Mouse (Mus musculus) kidney, embryonic 14.5 days (tissue): ENCODE data around the gene Ppil3. TPM values are rescaled to one million over a fixed set of nuclear protein-coding genes. Genes with fewer than 3 reads are reported as not detected.

Experiments used
- ATAC-seq: fragments of 200-750 bp; cut with Nextera tagmentation; 2 replicates; pipeline ENCODE4 v1.8.0; 2017; ENCODE audit warnings: moderate number of reproducible peaks, mild to moderate bottlenecking, moderate TSS enrichment, moderate library complexity; ENCODE audit not compliant: low FRiP score, low TSS enrichment
- H3K27ac ChIP-seq: fragments of 300-500 bp; sonication (generic); 2 replicates; pipeline ENCODE4 v1.5.1; 2014; ENCODE audit warnings: low read depth, mild to moderate bottlenecking, low read length, moderate library complexity, mixed read lengths
- H3K27me3 ChIP-seq: fragments of 300-500 bp; sonication (generic); 2 replicates; pipeline ENCODE4 v1.6.1; 2014; ENCODE audit warnings: mild to moderate bottlenecking, low read length; ENCODE audit not compliant: control insufficient read depth, insufficient read depth
- H3K36me3 ChIP-seq: fragments of 300-500 bp; sonication (generic); 2 replicates; pipeline ENCODE4 v1.6.1; 2014; ENCODE audit warnings: low read length, mixed read lengths; ENCODE audit not compliant: control insufficient read depth, insufficient read depth
- H3K4me1 ChIP-seq: fragments of 300-500 bp; sonication (generic); 2 replicates; pipeline ENCODE4 v1.6.1; 2014; ENCODE audit warnings: low read length, mixed read lengths; ENCODE audit not compliant: control insufficient read depth, insufficient read depth
- H3K4me2 ChIP-seq: fragments of 300-500 bp; sonication (generic); replicated peaks from 2 replicates; pipeline ENCODE4 v1.6.1; 2014; ENCODE audit warnings: low read depth, mild to moderate bottlenecking, low read length
- H3K4me3 ChIP-seq: fragments of 300-500 bp; sonication (generic); 2 replicates; pipeline ENCODE4 v1.5.1; 2014; ENCODE audit warnings: mild to moderate bottlenecking, low read length
- H3K9ac ChIP-seq: fragments of 300-500 bp; sonication (generic); 2 replicates; pipeline ENCODE4 v1.6.1; 2014; ENCODE audit warnings: low read depth, mild to moderate bottlenecking, low read length, moderate library complexity
- H3K9me3 ChIP-seq: fragments of 300-500 bp; sonication (generic); 2 replicates; pipeline ENCODE4 v1.6.1; 2016; ENCODE audit warnings: low read length; ENCODE audit not compliant: control insufficient read depth
- WGBS: fragments of 180-500 bp; shearing (Covaris S2); extraction: QIAGEN DNeasy Blood & Tissue Kit; methylation state at CpG from one replicate; pipeline ENCODE4 v1.1.7; 2014; 5-methylcytosine and 5-hydroxymethylcytosine counted together
- polyA plus RNA-seq: library from polyadenylated mRNA; unstranded; fragments of >200 nt; fragmentation: Nextera tagmentation; extraction: Ambion mirVana; gene quantifications from 2 replicates; pipeline ENCODE4 v1.2.1, GENCODE M21; 2014

Ppil3 gene
- 56.1 and 74.5 TPM in 2 replicates for polyA plus RNA-seq

- Histone ChIP-seq H3K9me3 (no peaks in the 10 kb centered on the region), H3K4me2 (peak within 1 kb of the TSS; percentile 78), H3K9ac (peak within 1 kb of the TSS; percentile 80), H3K36me3 (peaks cover 26% of the 10 kb centered on the region), H3K27me3 (no peaks in the 10 kb centered on the region), H3K4me3 (peak within 1 kb of the TSS; percentile 76), H3K4me1 (peaks cover 12% of the 10 kb centered on the region; the same call in 1 of the 2 replicates), H3K27ac (peak within 1 kb of the TSS; percentile 91)
- ATAC-seq = peak; percentile 98
- WGBS = under 1% methylated on average over 33 of the region's 33 CpGs
These were observed at the start of gene Ppil3, which contains the start of gene Nif3l1 for GRCm38 (mm10) chr1:58445143-58445722. Ppil3 (minus strand) TSS chr1:58445486. Nif3l1 (plus strand) TSS chr1:58445151.

- no peak overlapping the region for H3K27ac ChIP-seq
- WGBS = 92% methylated on average over 4 of the region's 4 CpGs
These were observed 37.4 kb upstream of the Ppil3 start for GRCm38 (mm10) chr1:58482647-58483046.

GRCm38 (mm10) chr1:58475662-58476061 is 30.4 kb upstream of the Ppil3 start:
- peaks cover 74% of the 10 kb centered on the region for H3K36me3 ChIP-seq

More at GRCm38 (mm10) chr1:58482647-58483046, 37.4 kb upstream of the Ppil3 start:
- ATAC-seq = no peak
- H3K4me1 ChIP-seq = no peaks in the 10 kb centered on the region
- H3K9me3 ChIP-seq = no peaks in the 10 kb centered on the region
- H3K36me3 ChIP-seq = peaks cover 69% of the 10 kb centered on the region
- no peak overlapping the region for H3K4me3 ChIP-seq
- H3K9ac ChIP-seq = no peak overlapping the region
- H3K27me3 ChIP-seq = no peaks in the 10 kb centered on the region
- H3K4me2 ChIP-seq = no peak overlapping the region

GRCm38 (mm10) chr1:58465561-58465960 is 20.3 kb upstream of the Ppil3 start:
- WGBS = 93% methylated on average over 4 of the region's 4 CpGs
- no peaks in the 10 kb centered on the region for H3K4me1 ChIP-seq
- no peaks in the 10 kb centered on the region for H3K9me3 ChIP-seq
- no peak for ATAC-seq
- H3K9ac ChIP-seq = no peak overlapping the region
- H3K4me2 ChIP-seq = no peak overlapping the region
- H3K4me3 ChIP-seq = no peak overlapping the region
- H3K27ac ChIP-seq = no peak overlapping the region
- peaks cover 83% of the 10 kb centered on the region for H3K36me3 ChIP-seq
- H3K27me3 ChIP-seq = no peaks in the 10 kb centered on the region

More at GRCm38 (mm10) chr1:58475662-58476061, 30.4 kb upstream of the Ppil3 start:
- no peak for ATAC-seq
- Histone ChIP-seq H3K4me3 (no peak overlapping the region), H3K27me3 (no peaks in the 10 kb centered on the region), H3K4me1 (no peaks in the 10 kb centered on the region), H3K9ac (no peak overlapping the region), H3K27ac (no peak overlapping the region), H3K4me2 (no peak overlapping the region), H3K9me3 (no peaks in the 10 kb centered on the region)
- WGBS = 93% methylated on average over 8 of the region's 8 CpGs

- ATAC-seq = no peak
- no peaks in the 10 kb centered on the region for H3K27me3 ChIP-seq
- peaks cover 82% of the 10 kb centered on the region for H3K36me3 ChIP-seq
- no peak overlapping the region for H3K4me3 ChIP-seq
- 93% methylated on average over 4 of the region's 4 CpGs for WGBS
- no peak overlapping the region for H3K4me2 ChIP-seq
- H3K4me1 ChIP-seq = no peaks in the 10 kb centered on the region
- H3K27ac ChIP-seq = no peak overlapping the region
- H3K9ac ChIP-seq = no peak overlapping the region
- H3K9me3 ChIP-seq = no peaks in the 10 kb centered on the region
These were observed 19.8 kb upstream of the Ppil3 start for GRCm38 (mm10) chr1:58465042-58465441.

GRCm38 (mm10) chr1:58463935-58464334 is 18.6 kb upstream of the Ppil3 start:
- no peak overlapping the region for H3K27ac ChIP-seq
- no peak overlapping the region for H3K4me2 ChIP-seq
- 71% methylated on average over 2 of the region's 2 CpGs for WGBS
- H3K9me3 ChIP-seq = no peaks in the 10 kb centered on the region
- no peak overlapping the region for H3K9ac ChIP-seq
- ATAC-seq = no peak
- H3K4me1 ChIP-seq = no peaks in the 10 kb centered on the region
- no peaks in the 10 kb centered on the region for H3K27me3 ChIP-seq
- H3K36me3 ChIP-seq = peaks cover 78% of the 10 kb centered on the region
- no peak overlapping the region for H3K4me3 ChIP-seq

- no peaks in the 10 kb centered on the region for H3K4me1 ChIP-seq
- no peaks in the 10 kb centered on the region for H3K9me3 ChIP-seq
- H3K9ac ChIP-seq = no peak overlapping the region
- H3K4me2 ChIP-seq = no peak overlapping the region
- H3K27ac ChIP-seq = no peak overlapping the region
- no peak overlapping the region for H3K4me3 ChIP-seq
- no peaks in the 10 kb centered on the region for H3K27me3 ChIP-seq
- 95% methylated on average over 3 of the region's 3 CpGs for WGBS
- no peak for ATAC-seq
- peaks cover 90% of the 10 kb centered on the region for H3K36me3 ChIP-seq
These were observed 15.3 kb upstream of the Ppil3 start for GRCm38 (mm10) chr1:58460566-58460965.

GRCm38 (mm10) chr1:58458867-58459266 is 13.6 kb upstream of the Ppil3 start:
- Histone ChIP-seq H3K27me3 (no peaks in the 10 kb centered on the region), H3K4me3 (no peak overlapping the region), H3K9me3 (no peaks in the 10 kb centered on the region), H3K4me2 (no peak overlapping the region), H3K27ac (no peak overlapping the region), H3K36me3 (peaks cover 91% of the 10 kb centered on the region), H3K9ac (no peak overlapping the region), H3K4me1 (no peaks in the 10 kb centered on the region)
- 84% methylated on average over 2 of the region's 2 CpGs for WGBS
- ATAC-seq = no peak

GRCm38 (mm10) chr1:58458175-58458574 is 12.9 kb upstream of the Ppil3 start:
- H3K27ac ChIP-seq = no peak overlapping the region
- no peak overlapping the region for H3K9ac ChIP-seq
- no peak overlapping the region for H3K4me2 ChIP-seq
- no peaks in the 10 kb centered on the region for H3K9me3 ChIP-seq
- no peaks in the 10 kb centered on the region for H3K4me1 ChIP-seq
- 79% methylated on average over 5 of the region's 5 CpGs for WGBS
- no peak overlapping the region for H3K4me3 ChIP-seq
- H3K36me3 ChIP-seq = peaks cover 92% of the 10 kb centered on the region
- H3K27me3 ChIP-seq = no peaks in the 10 kb centered on the region
- no peak for ATAC-seq
